Mouse (Mus musculus) liver, adult 2 months (tissue): ENCODE results near the gene Fgfr2. TPM values are rescaled to one million over a fixed set of nuclear protein-coding genes. Genes with fewer than 3 reads are reported as not detected.

ENCODE experiments used
- DNase-seq: peaks from one replicate; pipeline ENCODE4 v3.0.0-alpha.2; 2011; ENCODE audit warnings: low read depth, low spot score; ENCODE audit errors: extremely low read depth
- H3K27ac ChIP-seq: fragments of 200-500 bp; replicated peaks from 2 replicates; pipeline ENCODE4 v1.5.1; 2012; ENCODE audit warnings: low read depth, mild to moderate bottlenecking, control low read depth, inconsistent platforms, low read length; ENCODE audit not compliant: insufficient read depth
- H3K27me3 ChIP-seq: fragments of 200-500 bp; 2 replicates; pipeline ENCODE4 v1.6.1; 2012; ENCODE audit warnings: mild to moderate bottlenecking, moderate library complexity, low read length, inconsistent platforms; ENCODE audit not compliant: control insufficient read depth, insufficient read depth
- H3K36me3 ChIP-seq: fragments of 200-500 bp; 2 replicates; pipeline ENCODE4 v1.6.1; 2012; ENCODE audit warnings: low read length, inconsistent platforms; ENCODE audit not compliant: control insufficient read depth, insufficient read depth
- H3K4me1 ChIP-seq: fragments of 200-500 bp; 2 replicates; pipeline ENCODE4 v1.6.1; 2011; ENCODE audit warnings: low read length; ENCODE audit not compliant: control insufficient read depth, insufficient read depth
- H3K4me3 ChIP-seq: fragments of 200-500 bp; 2 replicates; pipeline ENCODE4 v1.5.1; 2011; ENCODE audit warnings: low read depth, mild to moderate bottlenecking, control low read depth, low read length, moderate library complexity; ENCODE audit not compliant: insufficient read depth
- H3K79me2 ChIP-seq: fragments of 200-500 bp; 2 replicates; pipeline ENCODE4 v1.6.1; 2012; ENCODE audit warnings: inconsistent platforms, mild to moderate bottlenecking, low read length, moderate library complexity; ENCODE audit not compliant: control insufficient read depth, insufficient read depth
- H3K9ac ChIP-seq: fragments of 200-500 bp; 2 replicates; pipeline ENCODE4 v1.6.1; 2012; ENCODE audit warnings: low read depth, mild to moderate bottlenecking, control low read depth, inconsistent platforms, low read length
- CTCF ChIP-seq: fragments of 200-500 bp; IDR thresholded peaks from 2 replicates; pipeline ENCODE4 v1.5.1; 2011; ENCODE audit warnings: low read depth, low read length, control low read depth
- POLR2A ChIP-seq: fragments of 200-500 bp; IDR thresholded peaks from 2 replicates; pipeline ENCODE4 v1.6.1; 2011; ENCODE audit warnings: low read length, control low read depth; ENCODE audit not compliant: insufficient read depth; ENCODE audit errors: extremely low read depth
- WGBS: fragments of 180-500 bp; shearing (Covaris S2); methylation state at CpG from one replicate; pipeline ENCODE4 v1.1.7; 2018; 5-methylcytosine and 5-hydroxymethylcytosine counted together
- polyA plus RNA-seq: library from polyadenylated mRNA; depleted of rRNA; stranded (reverse); fragments of >200 nt; gene quantifications from 2 replicates; pipeline ENCODE4 v1.2.3, GENCODE M21; 2012
- total RNA-seq: library from RNA; depleted of rRNA; stranded (reverse); fragments of >200 nt; gene quantifications from 2 replicates; pipeline ENCODE4 v1.2.3, GENCODE M21; 2014

Fgfr2 gene
- total and polyA plus RNA-seq, 2 experiments = 16.7 to 35.2 TPM

GRCm38 (mm10) chr7:130161581-130161980, 2961.6 kb downstream of the Fgfr2 start:
- Histone ChIP-seq H3K27me3 (no peaks in the 10 kb centered on the region), H3K27ac (no peak overlapping the region), H3K79me2 (no peaks in the 10 kb centered on the region), H3K36me3 (peaks cover 5% of the 10 kb centered on the region; the same call in 1 of the 2 replicates), H3K9ac (no peak overlapping the region), H3K4me3 (no peak overlapping the region), H3K4me1 (no peaks in the 10 kb centered on the region)
- no peak for DNase-seq
- WGBS = 73% methylated on average over 5 of the region's 5 CpGs
- TF ChIP-seq POLR2A = no peak
- TF ChIP-seq CTCF = no peak

GRCm38 (mm10) chr7:130158845-130159244, 2964.3 kb downstream of the Fgfr2 start:
- no peak overlapping the region for H3K27ac ChIP-seq
- H3K27me3 ChIP-seq = no peaks in the 10 kb centered on the region
- H3K4me1 ChIP-seq = no peaks in the 10 kb centered on the region
- H3K79me2 ChIP-seq = no peaks in the 10 kb centered on the region
- peaks cover 4% of the 10 kb centered on the region; the same call in 1 of the 2 replicates for H3K36me3 ChIP-seq
- TF ChIP-seq POLR2A (no peak), CTCF (no peak)
- H3K4me3 ChIP-seq = no peak overlapping the region
- 81% methylated on average over 3 of the region's 3 CpGs for WGBS
- H3K9ac ChIP-seq = no peak overlapping the region
- no peak for DNase-seq

- no peak for TF ChIP-seq POLR2A
- no peak for TF ChIP-seq CTCF
- no peak overlapping the region for H3K9ac ChIP-seq
- H3K27me3 ChIP-seq = no peaks in the 10 kb centered on the region
- no peaks in the 10 kb centered on the region for H3K79me2 ChIP-seq
- no peaks in the 10 kb centered on the region for H3K36me3 ChIP-seq
- no peaks in the 10 kb centered on the region for H3K4me1 ChIP-seq
- no peak overlapping the region for H3K27ac ChIP-seq
- no peak for DNase-seq
- H3K4me3 ChIP-seq = no peak overlapping the region
- 76% methylated on average over 7 of the region's 7 CpGs for WGBS
These were observed 2969.7 kb downstream of the Fgfr2 start for GRCm38 (mm10) chr7:130153363-130153969.

GRCm38 (mm10) chr7:130148906-130149305, 2974.2 kb downstream of the Fgfr2 start:
- Histone ChIP-seq H3K27me3 (no peaks in the 10 kb centered on the region), H3K4me3 (no peak overlapping the region), H3K27ac (no peak overlapping the region), H3K79me2 (no peaks in the 10 kb centered on the region), H3K9ac (no peak overlapping the region), H3K4me1 (no peaks in the 10 kb centered on the region), H3K36me3 (no peaks in the 10 kb centered on the region)
- DNase-seq = no peak
- no peak for TF ChIP-seq POLR2A
- no peak for TF ChIP-seq CTCF
- WGBS = 66% methylated on average over 5 of the region's 5 CpGs

GRCm38 (mm10) chr7:130147230-130147629, 2975.9 kb downstream of the Fgfr2 start:
- TF ChIP-seq CTCF (no peak), POLR2A (no peak)
- DNase-seq = no peak
- no peaks in the 10 kb centered on the region for H3K27me3 ChIP-seq
- no peak overlapping the region for H3K9ac ChIP-seq
- H3K4me3 ChIP-seq = no peak overlapping the region
- H3K36me3 ChIP-seq = no peaks in the 10 kb centered on the region
- no peaks in the 10 kb centered on the region for H3K4me1 ChIP-seq
- WGBS = 92% methylated on average over 7 of the region's 7 CpGs
- no peak overlapping the region for H3K27ac ChIP-seq
- no peaks in the 10 kb centered on the region for H3K79me2 ChIP-seq

DNA sequence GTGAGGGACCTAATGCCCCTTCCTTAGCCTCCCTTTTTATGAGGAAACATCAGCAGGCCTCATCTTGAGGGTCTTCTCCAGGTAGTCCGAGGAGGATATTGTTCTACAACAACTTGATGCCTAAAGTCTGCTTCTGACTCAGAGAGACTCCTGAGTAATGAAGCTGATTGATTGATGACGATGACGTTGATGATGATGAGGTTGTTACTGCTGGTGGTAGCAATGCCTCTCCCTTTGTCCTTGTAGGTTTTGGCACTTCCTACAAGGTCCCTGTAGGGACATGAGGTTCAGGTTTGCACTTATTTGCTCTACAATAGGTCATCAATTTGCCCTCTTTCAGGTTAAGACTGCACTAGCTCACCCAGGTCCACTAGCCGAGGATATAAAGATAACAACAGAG, 2977.9 kb downstream of the Fgfr2 start:
- no peaks in the 10 kb centered on the region for H3K79me2 ChIP-seq
- DNase-seq = no peak
- no peaks in the 10 kb centered on the region for H3K4me1 ChIP-seq
- no peak overlapping the region for H3K9ac ChIP-seq
- 87% methylated on average over 4 of the region's 4 CpGs for WGBS
- H3K27ac ChIP-seq = no peak overlapping the region
- no peak overlapping the region for H3K4me3 ChIP-seq
- TF ChIP-seq CTCF = no peak
- TF ChIP-seq POLR2A = no peak
- H3K27me3 ChIP-seq = no peaks in the 10 kb centered on the region
- no peaks in the 10 kb centered on the region for H3K36me3 ChIP-seq
